Mouse (Mus musculus): ENCODE measurements around the gene Olfr789.

The Olfr789 gene

GRCm38 (mm10) chr10:129484452-129484851 lies at the start of gene Olfr789:
Gene Olfr789 (plus strand): TSS chr10:129484752.
- no peak for DNase-seq

- no peak for DNase-seq
Observed at GRCm38 (mm10) chr10:129461562-129461961, 23.0 kb upstream of the Olfr789 start, which contains the start of gene Olfr787. Gene Olfr787 (plus strand): TSS chr10:129461862.

- DNase-seq: no peak
Observed at GRCm38 (mm10) chr10:129470698-129471097, 13.9 kb upstream of the Olfr789 start, which contains the start of gene Olfr788. Gene Olfr788 (plus strand): TSS chr10:129470998.

DNA sequence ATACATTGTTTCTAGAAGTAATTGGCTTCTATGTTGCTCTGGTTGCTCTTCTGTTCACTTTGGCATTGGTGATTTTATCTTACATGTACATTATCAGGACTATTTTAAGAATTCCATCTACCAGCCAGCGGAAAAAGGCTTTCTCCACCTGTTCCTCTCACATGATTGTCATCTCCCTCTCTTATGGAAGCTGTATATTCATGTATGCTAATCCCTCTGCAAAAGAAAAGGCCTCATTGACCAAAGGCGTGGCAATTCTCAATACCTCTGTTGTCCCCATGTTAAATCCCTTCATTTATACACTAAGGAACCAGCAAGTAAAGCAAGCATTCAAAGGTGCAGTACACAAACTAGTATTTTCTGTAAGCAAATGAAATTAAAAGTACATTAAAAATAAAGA lies 11.3 kb upstream of the Olfr789 start:
- DNase-seq: no peak

- DNase-seq: no peak
Observed at GRCm38 (mm10) chr10:129473723-129474122, 10.8 kb upstream of the Olfr789 start.

- DNase-seq: no peak
Observed at GRCm38 (mm10) chr10:129490101-129490500, 5.5 kb downstream of the Olfr789 start.

DNA sequence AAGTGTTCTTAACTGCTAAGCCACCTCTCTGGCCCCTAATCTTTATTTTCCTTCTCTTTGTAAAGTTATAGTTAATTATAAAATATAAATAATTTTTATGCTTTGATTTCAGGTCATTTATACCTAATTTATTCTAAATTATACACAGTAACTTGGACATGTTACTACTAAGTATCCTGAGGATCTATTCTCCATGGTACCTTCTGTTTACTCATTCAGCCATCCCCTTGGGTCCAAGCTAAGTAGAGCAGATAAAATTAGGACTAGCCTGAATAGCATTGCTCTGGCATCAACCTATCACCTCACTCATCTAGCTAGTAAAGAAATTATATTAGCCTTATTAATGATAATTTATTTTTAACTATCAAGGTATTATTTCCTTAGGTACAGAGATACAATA lies 13.6 kb downstream of the Olfr789 start, which contains the start of gene Olfr790:
Gene Olfr790 (plus strand): TSS at position 301 of the 400 bp plus-strand sequence.
- no peak for DNase-seq

GRCm38 (mm10) chr10:129521492-129521891 lies 36.9 kb downstream of the Olfr789 start, which contains the start of gene Olfr791:
Gene Olfr791 (plus strand): TSS chr10:129521792.
- no peak for DNase-seq

- DNase-seq: no peak
Observed at GRCm38 (mm10) chr10:129538862-129539261, 54.3 kb downstream of the Olfr789 start, which contains the start of gene Olfr792. Gene Olfr792 (plus strand): TSS chr10:129539162.
